Mouse (Mus musculus): ENCODE data around the gene Asb13.

The Asb13 gene

DNA sequence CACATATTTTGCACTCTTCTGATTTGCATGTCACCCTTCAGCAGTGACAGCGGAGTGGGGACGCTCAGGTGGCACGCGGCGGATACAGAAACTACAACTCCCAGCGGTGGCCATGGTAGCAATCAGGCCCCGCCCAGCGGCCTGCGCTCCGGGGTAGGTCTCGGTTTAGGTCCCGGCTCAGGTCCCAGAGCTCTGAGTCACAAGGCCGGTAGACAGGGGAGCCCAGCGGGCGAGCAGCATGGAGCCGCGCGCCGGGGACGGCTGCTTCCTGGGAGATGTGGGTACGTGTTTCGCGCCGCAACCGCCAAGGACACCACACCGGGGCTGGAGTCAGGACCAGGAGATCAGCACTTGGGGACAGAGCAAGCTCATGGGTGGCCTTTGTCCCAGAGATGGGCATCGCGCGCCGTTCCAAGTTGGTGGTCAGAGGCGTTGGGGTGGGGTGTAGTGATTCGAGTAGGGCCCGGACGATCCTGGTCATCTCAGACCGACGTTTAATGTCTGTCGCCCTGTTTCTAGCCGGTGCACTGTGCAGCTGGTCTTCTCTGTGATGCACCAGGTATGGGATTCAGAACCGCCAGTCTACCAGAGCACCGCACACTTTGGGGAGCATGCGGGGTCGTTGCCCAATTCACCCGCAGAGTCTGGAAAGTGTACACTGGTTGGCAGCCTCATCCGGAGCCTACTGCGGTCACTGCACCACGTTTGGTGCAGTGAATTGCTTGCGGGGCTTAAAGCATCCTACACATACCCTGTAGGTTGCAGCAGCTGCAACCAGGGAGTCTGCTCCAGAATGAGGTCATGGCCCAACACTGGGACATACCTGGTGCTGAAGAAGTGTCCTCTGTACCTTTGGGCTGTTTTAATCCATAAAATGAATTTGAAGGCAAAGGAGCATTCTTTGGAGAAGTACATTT is at the start of gene Asb13:
Gene Asb13, plus strand, starts transcription at position 138 of the 917 bp plus-strand sequence.
- no peak for DNase-seq (ENCODE audit: low read depth, low spot score)

DNA sequence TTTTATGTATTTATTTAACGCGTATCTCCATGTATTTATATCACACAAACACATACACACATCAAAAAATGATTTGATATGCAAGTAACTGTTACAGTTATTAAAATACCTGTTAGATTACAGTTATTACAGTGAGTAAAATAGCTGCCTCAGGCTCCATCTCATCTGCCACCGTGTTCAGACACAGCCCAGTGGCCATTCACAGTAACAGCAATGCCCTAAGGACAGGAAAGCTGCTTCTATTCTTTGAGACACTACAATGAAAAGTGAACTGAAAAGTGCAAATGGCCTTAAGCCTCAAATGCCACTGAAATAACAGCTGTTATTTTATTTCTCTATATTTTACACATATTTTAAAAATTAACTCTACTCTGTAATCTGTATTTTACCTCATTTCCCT is 43.0 kb upstream of the Asb13 start:
- DNase-seq (ENCODE audit: low read depth, low spot score): no peak

DNA sequence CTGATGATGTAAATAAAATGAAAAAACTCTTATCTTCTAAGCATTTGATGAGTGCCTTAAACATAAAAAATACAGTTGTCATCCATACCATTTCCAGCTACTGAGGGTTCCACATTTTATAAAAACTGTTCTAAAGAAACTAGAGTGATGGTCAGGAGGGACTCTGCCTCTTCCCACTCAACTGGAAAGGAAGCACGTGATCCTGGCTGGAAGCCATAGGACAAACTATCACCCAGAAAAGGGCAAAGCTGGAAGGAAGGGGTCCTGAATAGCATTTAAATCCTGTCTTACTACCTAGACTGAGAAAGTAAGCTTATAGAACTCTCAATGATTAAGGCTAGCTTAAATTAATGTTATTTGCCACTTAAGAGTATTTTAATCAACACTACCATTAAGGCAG is 39.5 kb upstream of the Asb13 start:
- DNase-seq (ENCODE audit: low read depth, low spot score): no peak

DNA sequence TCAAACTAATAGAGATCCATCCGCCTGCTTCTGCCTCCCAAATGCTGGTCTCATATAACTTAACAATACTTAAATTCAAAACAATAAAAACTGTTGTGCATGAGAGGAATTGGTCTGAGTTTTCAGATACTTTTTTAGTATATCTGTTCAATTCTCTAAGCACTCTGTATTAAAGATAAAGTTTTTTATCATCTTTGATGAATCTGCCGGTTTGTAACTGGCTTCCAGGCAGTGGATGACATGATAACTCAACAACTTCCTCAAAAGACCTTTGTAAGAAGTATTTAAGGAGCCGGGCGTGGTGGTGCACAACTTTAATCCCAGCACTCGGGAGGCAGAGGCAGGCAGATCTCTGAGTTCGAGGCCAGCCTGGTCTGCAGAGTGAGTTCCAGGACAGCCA is 37.6 kb upstream of the Asb13 start:
- DNase-seq (ENCODE audit: low read depth, low spot score): no peak

DNA sequence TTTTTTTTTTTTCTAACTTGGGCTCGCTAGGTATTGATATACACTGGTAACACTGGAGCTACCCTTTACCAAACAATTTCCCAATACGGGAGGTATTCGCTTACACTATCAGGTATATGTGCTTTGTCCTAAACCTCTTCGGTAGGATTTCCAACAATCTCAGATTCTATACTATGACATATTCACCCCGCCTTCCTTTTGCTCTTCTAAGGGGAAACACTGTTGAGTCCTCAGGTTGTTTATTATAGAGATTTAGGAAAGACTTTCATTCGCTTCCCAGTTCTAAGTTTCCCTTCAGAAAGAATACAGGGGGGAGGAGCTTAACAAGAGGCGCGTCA is 24.1 kb upstream of the Asb13 start:
- DNase-seq (ENCODE audit: low read depth, low spot score): no peak

DNA sequence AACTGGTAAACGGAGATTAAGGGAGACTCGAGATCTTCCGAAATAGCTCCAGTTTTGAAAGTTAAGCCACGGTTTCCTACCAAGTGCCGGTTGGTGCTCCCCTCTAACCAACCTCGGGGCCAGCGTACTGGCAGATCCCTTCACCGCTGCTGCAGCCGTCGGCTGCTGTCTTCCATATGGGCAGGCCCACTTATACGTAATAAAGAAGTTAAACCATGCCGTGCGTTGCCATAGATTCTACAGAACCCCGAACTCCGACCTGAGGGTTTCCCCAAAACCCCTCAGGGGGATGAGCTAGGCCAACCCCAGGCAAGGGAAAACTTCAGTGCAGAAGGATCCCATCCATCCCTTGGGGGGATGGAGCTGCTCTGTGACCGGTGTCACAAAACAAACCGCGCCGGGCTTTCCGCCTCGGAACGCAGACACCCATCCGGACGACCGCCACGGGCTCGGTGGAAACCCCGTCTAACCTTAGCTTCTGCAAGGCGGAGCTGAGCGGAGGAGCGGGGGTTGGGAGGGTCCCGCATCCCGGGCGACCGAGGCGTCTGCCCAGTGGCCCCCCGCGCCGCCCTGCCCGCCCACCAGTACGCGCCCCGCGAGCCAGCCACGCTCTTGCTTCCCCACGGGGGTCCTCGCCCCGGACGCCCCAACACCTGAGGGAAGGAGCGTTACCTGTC is 23.6 kb upstream of the Asb13 start:
- no peak for DNase-seq (ENCODE audit: low read depth, low spot score)

DNA sequence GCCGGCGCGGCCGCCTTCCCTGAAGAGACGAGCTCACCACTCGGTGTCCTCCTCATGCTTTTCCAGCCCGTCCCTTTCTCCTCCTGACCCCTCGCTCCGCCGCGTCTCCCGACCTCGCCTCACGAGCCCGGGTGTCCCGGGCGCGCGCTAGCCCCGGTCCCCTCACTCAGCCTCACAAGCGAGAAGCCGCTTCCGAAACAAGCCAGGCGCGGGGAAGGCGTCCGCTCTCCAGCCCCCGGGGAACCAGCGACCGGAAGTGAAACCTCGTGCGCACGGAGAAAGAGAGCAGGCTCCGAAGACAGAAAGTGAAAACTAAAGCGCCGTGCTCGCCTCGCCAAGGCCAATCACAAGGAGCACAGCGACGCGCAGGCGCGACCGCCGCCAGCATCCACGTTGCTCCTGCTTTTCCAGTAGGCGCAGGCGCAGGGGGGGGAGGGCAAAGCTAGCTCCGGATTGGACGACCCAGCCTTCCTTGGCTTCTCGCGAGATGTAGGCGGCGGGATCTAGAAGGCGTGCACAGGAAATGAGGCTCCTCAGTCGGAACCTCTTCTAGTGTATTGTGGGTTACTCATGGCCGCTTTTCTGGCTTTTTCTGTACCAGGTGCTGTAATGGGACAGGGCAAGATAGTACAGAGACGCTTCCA is 22.9 kb upstream of the Asb13 start, which contains the start of gene Fam208b:
Gene Fam208b, minus strand, starts transcription at position 314 of the 644 bp plus-strand sequence.
- DNase-seq (ENCODE audit: low read depth, low spot score): peak; percentile 98

DNA sequence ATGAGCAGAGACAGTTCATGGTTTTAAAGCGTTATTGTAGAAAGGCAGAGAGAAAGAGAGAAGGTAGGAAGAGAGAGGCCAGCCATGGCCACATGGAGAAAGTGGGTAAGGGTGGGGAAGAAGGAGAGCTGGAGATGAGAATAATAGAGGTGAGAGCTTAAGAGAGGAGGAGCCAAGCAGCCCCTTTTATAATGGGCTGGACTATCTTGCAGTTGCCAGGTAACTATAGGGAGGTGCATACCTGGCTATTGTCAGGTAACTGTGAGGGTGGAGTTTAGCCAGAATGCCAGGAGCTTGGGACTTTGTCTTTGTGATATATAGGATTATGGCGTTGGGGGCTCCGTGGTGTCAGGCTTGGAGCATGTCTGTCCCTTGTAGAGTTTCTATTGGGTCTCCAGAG is 6.7 kb upstream of the Asb13 start:
- no peak for DNase-seq (ENCODE audit: low read depth, low spot score)

DNA sequence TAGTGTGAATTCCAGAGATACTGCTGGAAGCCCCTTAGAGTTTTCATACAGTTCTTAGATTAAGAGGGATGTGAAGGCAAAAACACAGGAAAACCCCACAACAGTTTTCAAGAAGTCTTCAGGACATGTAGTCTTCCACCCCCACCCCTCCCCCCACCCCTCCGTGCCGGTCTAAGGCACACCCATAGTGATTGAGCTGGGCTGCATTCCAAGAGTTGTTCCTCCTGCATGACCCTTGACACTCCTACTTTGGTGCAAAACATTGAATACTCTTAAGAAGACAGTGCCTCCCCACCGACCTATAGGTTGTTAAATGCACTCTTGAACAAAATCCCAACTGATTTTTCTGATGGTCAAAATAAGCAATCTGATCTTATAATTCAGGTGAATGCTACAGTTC is 5.7 kb upstream of the Asb13 start:
- no peak for DNase-seq (ENCODE audit: low read depth, low spot score)

DNA sequence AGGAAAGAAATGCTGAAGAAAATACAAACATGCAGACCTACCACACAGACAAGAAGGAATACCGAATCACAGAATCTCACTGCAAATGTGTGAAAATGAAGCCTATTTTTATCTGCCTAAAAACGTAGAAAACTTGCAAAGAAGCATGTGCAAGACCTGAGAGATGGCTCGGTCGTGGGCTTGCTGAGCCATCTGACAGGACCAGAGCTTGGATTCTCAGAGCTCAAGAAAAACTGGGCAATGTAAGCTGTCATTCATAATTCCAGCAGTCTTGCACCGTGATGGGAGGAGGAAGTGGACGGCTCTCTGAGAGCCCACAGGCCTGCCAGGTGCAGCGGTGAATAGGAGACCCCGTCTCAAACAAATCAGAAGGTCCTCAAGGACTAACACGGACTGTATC is 1.3 kb upstream of the Asb13 start:
- DNase-seq (ENCODE audit: low read depth, low spot score): no peak

DNA sequence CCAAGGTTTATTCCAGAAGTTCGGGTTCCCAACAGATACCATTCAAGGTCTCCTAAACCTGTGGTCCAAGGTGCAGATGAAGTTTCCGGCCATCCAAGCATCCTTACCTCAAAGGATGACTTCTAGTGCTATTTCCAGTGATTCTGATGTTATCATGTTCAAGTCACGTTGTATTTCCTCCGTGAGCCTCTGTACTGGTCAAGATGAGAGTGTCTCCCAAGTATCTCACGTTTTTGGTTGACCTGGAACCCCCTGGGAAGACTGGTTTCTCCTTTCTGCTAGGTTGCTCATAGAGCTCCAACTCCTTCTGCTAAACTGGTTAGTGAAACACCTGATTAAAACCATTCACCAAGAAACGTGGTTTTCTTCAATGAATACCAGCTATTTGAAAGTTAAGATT is 701 bp upstream of the Asb13 start:
- no peak for DNase-seq (ENCODE audit: low read depth, low spot score)

DNA sequence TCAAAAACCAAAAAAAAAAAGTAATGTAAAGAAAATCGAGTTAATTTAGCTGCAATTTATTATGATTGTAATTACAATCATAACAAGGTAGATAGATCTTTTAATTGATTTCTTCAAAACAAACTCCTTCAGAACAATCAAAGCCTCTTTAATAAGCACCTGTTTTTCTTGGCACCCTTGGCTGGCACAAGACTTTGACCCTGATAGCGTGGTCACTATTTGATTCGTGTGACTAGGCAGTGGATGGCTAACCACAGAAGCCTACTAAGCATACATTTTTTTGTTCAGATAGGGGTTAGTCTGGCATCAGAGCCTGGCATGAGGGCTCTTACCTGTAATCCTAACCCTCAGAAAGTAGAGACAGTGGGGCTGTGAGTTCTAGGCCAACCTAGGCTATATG is 1.2 kb downstream of the Asb13 start:
- no peak for DNase-seq (ENCODE audit: low read depth, low spot score)

DNA sequence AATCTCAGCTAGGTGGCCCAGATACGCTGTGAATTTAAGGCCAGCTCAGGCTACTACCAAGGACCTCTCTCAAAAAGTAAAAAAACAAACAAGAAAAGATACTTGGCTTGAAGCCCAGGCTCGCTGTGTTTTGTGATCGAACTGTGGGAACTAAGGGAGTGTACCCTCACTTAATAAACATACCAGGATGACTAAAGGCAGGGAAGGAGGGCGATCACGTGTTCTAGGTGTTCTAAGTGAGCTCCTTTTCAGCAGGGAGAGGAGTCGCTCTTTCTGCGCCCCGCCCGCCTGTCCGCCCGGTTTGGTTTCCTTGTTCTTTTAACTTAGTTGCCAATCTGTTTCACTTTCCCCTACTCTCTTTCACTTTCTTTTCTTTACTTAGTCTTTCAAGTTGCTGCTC is 3.0 kb downstream of the Asb13 start:
- DNase-seq (ENCODE audit: low read depth, low spot score): no peak

DNA sequence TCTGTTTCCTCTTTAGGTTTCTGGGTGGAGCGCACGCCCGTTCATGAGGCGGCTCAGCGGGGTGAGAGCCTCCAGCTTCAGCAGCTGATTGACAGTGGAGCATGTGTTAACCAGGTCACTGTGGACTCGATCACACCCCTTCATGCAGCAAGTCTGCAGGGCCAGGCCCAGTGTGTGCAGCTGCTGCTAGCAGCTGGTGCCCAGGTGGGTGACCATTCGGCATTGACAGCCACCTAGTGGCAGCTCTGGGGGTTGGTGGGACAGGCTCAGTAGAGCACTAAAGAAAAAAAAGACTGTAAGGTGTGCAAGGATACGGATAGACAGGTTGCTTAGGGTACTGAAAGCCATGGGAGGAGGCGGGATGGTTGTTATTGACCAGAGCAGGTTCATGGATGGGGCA is 8.2 kb downstream of the Asb13 start:
- no peak for DNase-seq (ENCODE audit: low read depth, low spot score)

DNA sequence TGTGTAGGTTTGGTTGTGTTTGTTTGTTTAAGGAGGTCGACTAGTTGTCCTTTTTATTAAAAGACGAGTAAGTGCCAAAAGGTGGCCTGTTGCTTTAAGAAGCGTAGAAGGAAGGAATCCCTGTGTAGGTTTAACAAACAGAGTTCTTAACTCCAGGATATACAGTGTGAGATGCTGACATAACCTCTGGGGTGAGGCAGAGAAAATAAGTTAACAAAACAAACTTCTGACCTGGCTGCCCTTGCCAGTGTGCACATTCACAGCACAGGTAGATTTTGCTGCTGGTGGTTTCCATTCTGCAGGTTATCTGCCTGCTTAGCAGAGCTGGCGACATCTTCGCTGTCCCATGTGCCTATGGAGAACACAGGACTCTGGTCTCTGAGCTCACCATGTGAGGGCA is 8.7 kb downstream of the Asb13 start:
- no peak for DNase-seq (ENCODE audit: low read depth, low spot score)

DNA sequence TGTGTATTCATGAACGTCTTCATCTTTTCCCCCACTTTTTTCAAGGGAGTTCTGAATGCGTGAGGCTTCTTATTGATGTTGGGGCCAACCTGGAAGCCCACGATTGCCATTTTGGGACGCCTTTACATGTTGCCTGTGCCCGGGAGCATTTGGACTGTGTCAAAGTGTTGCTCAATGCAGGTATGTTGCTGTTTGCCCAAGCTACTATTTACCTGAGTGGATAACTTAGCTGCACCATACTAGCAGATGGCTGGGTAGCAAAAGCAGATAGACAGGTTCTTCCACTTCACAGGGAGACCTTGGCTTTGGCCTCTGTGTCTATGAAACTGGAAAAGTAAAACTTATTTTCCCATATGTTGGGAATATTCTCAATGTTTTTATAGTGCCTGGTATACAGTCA is 11.0 kb downstream of the Asb13 start:
- DNase-seq (ENCODE audit: low read depth, low spot score): no peak

DNA sequence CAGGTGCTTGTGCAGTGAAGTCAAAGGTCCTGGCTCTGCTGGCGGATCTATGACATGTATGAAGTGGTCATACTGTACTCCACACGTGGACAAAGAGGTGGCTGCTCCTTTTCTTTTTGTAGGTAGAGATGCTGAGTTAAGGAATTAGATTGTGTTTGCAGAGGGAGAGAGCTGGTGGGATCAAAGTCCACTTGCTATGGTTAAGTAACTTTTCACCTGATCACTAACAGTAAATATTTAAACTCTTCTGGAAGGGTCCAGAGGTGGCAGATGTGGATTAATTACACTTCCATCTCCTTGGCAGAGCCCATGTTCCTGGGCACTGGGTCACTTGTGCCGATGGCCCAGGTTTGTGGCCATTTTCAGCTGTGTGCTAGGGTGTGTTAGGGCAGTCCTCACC is 12.1 kb downstream of the Asb13 start:
- DNase-seq (ENCODE audit: low read depth, low spot score): no peak

DNA sequence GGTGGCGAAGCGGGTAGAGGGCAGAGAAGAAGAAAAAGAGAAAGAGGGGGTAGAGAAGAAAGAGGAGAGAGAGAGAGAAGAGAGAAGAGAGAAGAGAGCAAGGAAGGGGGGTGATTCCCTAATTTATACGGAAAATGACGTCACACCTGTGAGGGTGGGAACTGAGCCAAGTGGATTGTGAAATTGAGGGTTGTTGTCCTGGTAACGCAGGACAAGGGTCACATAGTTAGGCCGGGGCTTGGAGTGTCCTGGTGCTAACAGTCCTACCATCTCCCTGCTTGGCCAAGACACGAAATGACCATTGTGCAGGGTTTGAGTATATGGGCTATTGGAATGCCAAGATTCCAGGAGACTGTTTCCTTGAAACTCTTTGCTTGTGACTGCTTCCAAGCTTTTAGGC is 12.7 kb downstream of the Asb13 start:
- no peak for DNase-seq (ENCODE audit: low read depth, low spot score)

DNA sequence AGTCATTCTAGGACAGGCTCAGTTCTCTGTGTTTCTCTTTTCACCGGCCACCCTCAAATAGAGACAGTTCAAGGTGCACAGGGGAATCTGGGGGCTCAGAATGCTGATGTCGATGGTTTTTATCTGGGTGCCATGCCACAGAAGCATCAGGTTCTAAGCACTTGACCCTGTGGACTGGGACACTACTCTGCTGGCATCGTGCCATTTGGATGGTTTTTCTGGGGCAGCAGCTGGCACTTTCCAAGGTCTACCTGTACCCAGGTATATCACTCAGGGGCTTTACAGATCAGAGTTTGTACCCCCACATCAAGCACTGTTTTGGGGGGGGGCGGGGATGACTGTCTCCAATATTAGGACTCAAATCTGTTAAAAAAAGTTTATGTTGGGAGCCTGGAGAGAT is 16.7 kb downstream of the Asb13 start:
- no peak for DNase-seq (ENCODE audit: low read depth, low spot score)

DNA sequence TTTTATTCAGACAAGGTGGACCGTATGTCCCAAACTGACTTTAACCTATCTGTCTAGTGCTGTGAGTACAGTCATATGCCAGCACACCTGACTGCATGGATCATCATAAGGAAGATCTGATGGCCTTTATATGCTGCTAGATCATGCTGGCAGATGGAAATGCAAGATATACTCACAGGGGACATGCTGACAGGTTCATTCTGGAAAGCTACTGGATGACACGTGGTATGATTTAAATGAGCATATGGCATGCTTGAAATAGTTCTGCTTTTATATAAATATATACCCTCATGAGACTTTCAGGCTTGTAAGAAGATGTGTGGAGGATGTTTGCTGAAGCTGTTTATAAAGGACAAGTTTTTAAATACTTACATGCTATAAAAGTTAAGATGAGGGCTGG is 20.6 kb downstream of the Asb13 start:
- DNase-seq (ENCODE audit: low read depth, low spot score): no peak

DNA sequence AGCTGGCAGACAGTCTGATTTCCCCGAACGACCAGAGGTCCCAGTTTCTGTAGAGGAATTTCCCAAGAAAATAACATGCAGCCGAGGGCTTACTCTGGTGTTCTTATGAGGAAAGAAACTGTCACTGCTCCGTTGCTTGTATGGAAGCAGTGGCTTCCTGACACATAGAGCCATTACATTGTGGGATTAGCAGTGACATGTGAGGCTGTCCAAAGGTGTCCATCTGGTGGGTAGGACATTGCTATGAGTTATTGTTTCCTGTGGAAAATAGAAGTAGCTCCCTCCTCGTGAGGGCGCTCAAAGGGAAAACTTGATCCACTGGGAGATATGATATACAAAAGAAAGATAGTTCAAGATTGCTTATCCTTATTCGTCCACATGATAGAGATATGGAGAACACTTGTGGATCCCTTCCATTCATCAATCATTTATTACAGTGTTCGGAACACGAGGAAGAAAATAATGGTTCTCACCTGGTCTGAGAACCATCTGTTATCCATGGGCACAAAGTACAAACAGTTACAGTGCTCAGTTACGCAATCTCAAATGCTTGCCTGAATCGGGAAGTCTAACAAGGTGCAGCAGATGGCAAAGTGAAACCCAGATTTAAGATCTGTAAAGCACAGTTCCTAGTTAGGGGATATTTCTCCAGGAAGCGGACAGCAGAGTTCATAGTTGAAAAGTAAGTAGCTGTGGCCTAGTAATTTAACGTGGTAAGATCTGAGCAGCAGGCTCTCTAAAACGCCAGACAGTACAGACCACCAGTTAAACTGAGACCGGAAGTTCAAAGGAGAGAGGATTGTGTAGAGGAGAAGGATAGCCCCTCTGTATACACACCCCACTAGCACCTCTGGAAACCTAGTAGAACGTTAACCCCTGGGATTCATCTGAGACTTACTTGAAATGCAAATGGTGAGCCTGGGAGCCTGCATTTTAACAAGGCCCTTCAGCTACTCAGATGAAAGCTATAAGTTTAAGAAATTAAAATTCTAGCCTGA is 25.6 kb downstream of the Asb13 start:
- no peak for DNase-seq (ENCODE audit: low read depth, low spot score)

DNA sequence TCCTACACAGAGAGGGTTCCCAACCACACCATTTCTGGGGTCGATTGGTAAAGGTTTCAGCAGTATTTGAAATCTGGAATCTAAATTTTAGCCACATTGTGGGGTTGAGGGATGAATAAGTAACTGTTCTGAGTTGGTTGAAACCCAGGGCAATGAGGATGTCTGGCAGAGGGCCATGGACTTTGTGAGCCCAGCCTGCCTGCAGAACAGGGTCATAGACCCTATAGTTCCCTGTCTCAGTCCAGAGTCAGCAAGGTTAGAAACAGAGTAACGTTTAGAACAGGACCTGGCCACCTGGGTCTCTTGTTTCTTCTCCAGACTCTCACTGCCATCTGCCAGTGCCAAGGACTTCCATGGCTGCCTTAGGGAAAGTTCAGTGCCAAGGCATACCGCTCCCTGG is 30.4 kb downstream of the Asb13 start:
- no peak for DNase-seq (ENCODE audit: low read depth, low spot score)
